Mouse (Mus musculus): ENCODE measurements around the gene Spp2. TPM values are rescaled to one million over a fixed set of nuclear protein-coding genes. Genes with fewer than 3 reads are reported as not detected.

Gene Spp2
- total and polyA plus RNA-seq, 2 experiments from 2014 or later: 1.2 to 1.3 TPM

DNA sequence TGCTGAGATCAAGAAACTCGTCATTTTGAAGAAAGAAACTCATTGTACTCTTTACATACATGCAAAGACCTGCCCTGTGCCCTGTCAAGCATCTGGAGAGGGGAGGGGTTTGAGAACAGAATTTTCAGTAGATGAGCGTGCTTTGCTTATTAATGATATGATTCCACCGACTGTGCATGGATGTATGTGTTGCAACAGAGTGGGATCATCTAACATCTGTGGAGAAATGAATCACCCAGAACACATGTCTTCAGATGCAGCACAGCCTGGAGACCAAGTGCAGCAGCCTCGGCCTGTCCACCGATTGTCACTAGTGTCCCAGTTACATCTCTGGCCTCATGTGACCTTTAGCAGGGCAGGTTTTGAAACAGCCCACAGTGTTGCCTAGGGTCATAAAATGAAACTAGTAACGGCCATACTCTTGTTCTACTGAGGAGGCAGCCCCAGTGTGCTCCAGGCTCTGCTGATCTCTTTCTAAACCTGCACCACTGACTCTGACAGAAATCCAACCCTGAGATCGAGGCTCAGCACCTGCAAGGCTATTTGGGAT lies 16.2 kb downstream of the Spp2 start:
- TF ChIP-seq CTCF (IDR thresholded peaks at IDR 0.05; ENCODE audit: low read depth): no peak
- Histone ChIP-seq H3K36me3 (ENCODE audit: insufficient read depth) (no peaks in the 10 kb centered on the region), H3K4me3 (ENCODE audit: low read depth, low read length) (no peak overlapping the region), H3K4me1 (ENCODE audit: insufficient read depth) (no peaks in the 10 kb centered on the region), H3K4me2 (ENCODE audit: low read depth) (no peak overlapping the region), H3K9ac (no peak overlapping the region), H3K27ac (ENCODE audit: low read depth, low read length) (peak overlapping the region; percentile 58), H3K27me3 (ENCODE audit: insufficient read depth, low read length) (no peaks in the 10 kb centered on the region), H3K9me3 (ENCODE audit: low read length) (no peaks in the 10 kb centered on the region)
- peak; percentile 47 for DNase-seq
- peak; percentile 74 for ATAC-seq
- WGBS: 55% methylated on average over 7 of the region's 7 CpGs

- no peak overlapping the region for H3K4me2 ChIP-seq (ENCODE audit: low read depth)
- H3K4me1 ChIP-seq (ENCODE audit: insufficient read depth): no peaks in the 10 kb centered on the region
- peak; percentile 92 for DNase-seq
- H3K27me3 ChIP-seq (ENCODE audit: insufficient read depth, low read length): no peaks in the 10 kb centered on the region
- no peak overlapping the region for H3K27ac ChIP-seq (ENCODE audit: low read depth, low read length)
- TF ChIP-seq CTCF (IDR thresholded peaks at IDR 0.05; ENCODE audit: low read depth): peak; percentile 97
- H3K9ac ChIP-seq: no peak overlapping the region
- H3K36me3 ChIP-seq (ENCODE audit: insufficient read depth): no peaks in the 10 kb centered on the region
- 23% methylated on average over 8 of the region's 8 CpGs for WGBS
- no peaks in the 10 kb centered on the region for H3K9me3 ChIP-seq (ENCODE audit: low read length)
- no peak overlapping the region for H3K4me3 ChIP-seq (ENCODE audit: low read depth, low read length)
- peak; percentile 72 for ATAC-seq
Measured at GRCm38 (mm10) chr1:88424602-88425252, 18.0 kb downstream of the Spp2 start.

GRCm38 (mm10) chr1:88427987-88428741 lies 21.4 kb downstream of the Spp2 start:
- Histone ChIP-seq H3K27me3 (ENCODE audit: insufficient read depth, low read length) (no peaks in the 10 kb centered on the region), H3K9me3 (ENCODE audit: low read length) (no peaks in the 10 kb centered on the region), H3K36me3 (ENCODE audit: insufficient read depth) (no peaks in the 10 kb centered on the region), H3K27ac (ENCODE audit: low read depth, low read length) (no peak overlapping the region), H3K4me2 (ENCODE audit: low read depth) (no peak overlapping the region), H3K9ac (no peak overlapping the region), H3K4me1 (ENCODE audit: insufficient read depth) (no peaks in the 10 kb centered on the region), H3K4me3 (ENCODE audit: low read depth, low read length) (no peak overlapping the region)
- WGBS: 82% methylated on average over 11 of the region's 11 CpGs
- no peak for TF ChIP-seq CTCF (IDR thresholded peaks at IDR 0.05; ENCODE audit: low read depth)
- no peak for ATAC-seq
- no peak for DNase-seq

DNA sequence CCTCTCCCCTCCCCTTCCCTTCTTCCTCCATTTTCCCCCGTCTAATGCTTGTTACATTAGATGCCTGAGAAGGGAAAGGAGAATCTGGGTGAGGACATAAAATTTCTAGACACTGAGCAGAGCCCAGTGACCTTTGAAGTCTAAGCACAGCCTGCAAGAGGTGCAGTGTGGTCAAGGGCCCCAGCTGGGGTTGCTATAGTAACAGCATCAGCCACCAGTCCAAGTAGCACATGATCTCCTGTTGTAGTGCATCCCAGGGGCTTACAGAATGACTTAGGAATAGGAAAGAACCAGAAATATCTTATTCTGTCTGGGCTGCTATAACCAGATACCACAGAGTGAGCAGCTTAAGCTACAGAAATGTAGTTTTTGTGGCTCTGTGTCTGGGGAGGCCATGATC lies 22.7 kb downstream of the Spp2 start:
- no peak for TF ChIP-seq CTCF (IDR thresholded peaks at IDR 0.05; ENCODE audit: low read depth)
- no peaks in the 10 kb centered on the region for H3K27me3 ChIP-seq (ENCODE audit: insufficient read depth, low read length)
- no peaks in the 10 kb centered on the region for H3K36me3 ChIP-seq (ENCODE audit: insufficient read depth)
- peak; percentile 51; the same call in 1 of the 2 replicates for ATAC-seq
- no peak overlapping the region for H3K9ac ChIP-seq
- no peak overlapping the region for H3K27ac ChIP-seq (ENCODE audit: low read depth, low read length)
- H3K4me2 ChIP-seq (ENCODE audit: low read depth): no peak overlapping the region
- H3K9me3 ChIP-seq (ENCODE audit: low read length): no peaks in the 10 kb centered on the region
- no peak for DNase-seq
- no peaks in the 10 kb centered on the region for H3K4me1 ChIP-seq (ENCODE audit: insufficient read depth)
- no peak overlapping the region for H3K4me3 ChIP-seq (ENCODE audit: low read depth, low read length)
- WGBS: 50% methylated on average over 1 of the region's 1 CpGs

DNA sequence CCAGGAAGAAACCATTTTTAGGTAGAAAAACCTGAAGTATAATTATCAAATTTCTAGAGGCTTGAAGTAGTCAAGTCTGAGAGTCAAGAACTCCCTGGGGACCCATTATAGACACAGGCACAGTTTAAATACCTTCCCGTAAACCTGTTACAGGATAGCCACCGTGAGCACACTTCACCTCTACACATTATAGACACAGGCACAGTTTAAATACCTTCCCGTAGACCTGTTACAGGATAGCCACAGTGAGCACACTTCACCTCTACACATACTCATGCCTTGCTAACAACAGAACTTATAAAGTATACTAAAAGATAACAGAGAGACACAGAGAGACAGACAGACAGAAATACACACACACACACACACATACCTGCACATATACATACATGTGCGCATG lies 24.5 kb downstream of the Spp2 start:
- 87% methylated on average over 4 of the region's 4 CpGs for WGBS
- ATAC-seq (no peak), DNase-seq (no peak)
- H3K27me3 ChIP-seq (ENCODE audit: insufficient read depth, low read length): no peaks in the 10 kb centered on the region
- H3K36me3 ChIP-seq (ENCODE audit: insufficient read depth): no peaks in the 10 kb centered on the region
- H3K27ac ChIP-seq (ENCODE audit: low read depth, low read length): no peak overlapping the region
- H3K9ac ChIP-seq: no peak overlapping the region
- no peak for TF ChIP-seq CTCF (IDR thresholded peaks at IDR 0.05; ENCODE audit: low read depth)
- H3K4me3 ChIP-seq (ENCODE audit: low read depth, low read length): no peak overlapping the region
- no peak overlapping the region for H3K4me2 ChIP-seq (ENCODE audit: low read depth)
- no peaks in the 10 kb centered on the region for H3K9me3 ChIP-seq (ENCODE audit: low read length)
- no peaks in the 10 kb centered on the region for H3K4me1 ChIP-seq (ENCODE audit: insufficient read depth)

GRCm38 (mm10) chr1:88432601-88433000 lies 25.8 kb downstream of the Spp2 start:
- no peak overlapping the region for H3K27ac ChIP-seq (ENCODE audit: low read depth, low read length)
- no peak for DNase-seq

More at GRCm38 (mm10) chr1:88432601-88433000, 25.8 kb downstream of the Spp2 start:
- no peaks in the 10 kb centered on the region for H3K4me1 ChIP-seq (ENCODE audit: insufficient read depth)
- 40% methylated on average over 3 of the region's 3 CpGs for WGBS
- no peak overlapping the region for H3K4me2 ChIP-seq (ENCODE audit: low read depth)
- no peaks in the 10 kb centered on the region for H3K9me3 ChIP-seq (ENCODE audit: low read length)
- H3K27me3 ChIP-seq (ENCODE audit: insufficient read depth, low read length): no peaks in the 10 kb centered on the region
- no peaks in the 10 kb centered on the region for H3K36me3 ChIP-seq (ENCODE audit: insufficient read depth)
- no peak overlapping the region for H3K9ac ChIP-seq
- no peak for TF ChIP-seq CTCF (IDR thresholded peaks at IDR 0.05; ENCODE audit: low read depth)
- H3K4me3 ChIP-seq (ENCODE audit: low read depth, low read length): no peak overlapping the region
- no peak for ATAC-seq

All from forebrain, postnatal 0 days (tissue).